ENCODE assay signal across 11 mouse cellular contexts in genomic region chr7:64058282-64058872, GRCm38 (mm10).
DNase-seq lines count a peak whose midpoint lies in the region; ATAC-seq and TF ChIP-seq lines count a peak whose summit lies in the region.
"Had no signal": no experiment of that assay in that cellular context is flagged by ENCODE, and none has a peak within 500 bp of the region (broad histone marks: within the 10 kb centered on the region; RNA-seq: fewer than 3 reads in every experiment).

No protein-coding gene starts in this region.

- H3K27me3 ChIP-seq in lung, embryonic 14.5 days (ENCODE audit: insufficient read depth, low read length) = no peaks in the 10 kb centered on the region
- no peaks in the 10 kb centered on the region for H3K27me3 ChIP-seq in megakaryocyte, embryonic 14.5 days (replicated peaks)
- H3K27me3 ChIP-seq: Patski had no signal

- TF ChIP-seq CTCF in lung, embryonic 14.5 days (IDR thresholded peaks at IDR 0.05; ENCODE audit: low read depth) = no peak

- H3K4me3 ChIP-seq in lung, embryonic 14.5 days (ENCODE audit: low read depth, low read length) = no peak overlapping the region
- H3K4me3 ChIP-seq in megakaryocyte, embryonic 14.5 days (replicated peaks) = peak overlapping the region; percentile 88

- no peak overlapping the region for H3K4me2 ChIP-seq in lung, embryonic 14.5 days

- 18% methylated on average over 4 of the region's 4 CpGs for WGBS in lung, embryonic 14.5 days

- H3K9me3 ChIP-seq in lung, embryonic 14.5 days (ENCODE audit: low read depth, low read length) = no peaks in the 10 kb centered on the region
- peaks cover 4% of the 10 kb centered on the region; the same call in 1 of the 2 replicates for H3K9me3 ChIP-seq in megakaryocyte, embryonic 14.5 days

- intact Hi-C loops in left cerebral cortex, postnatal 25 days (cut with DNase I) = no loop called here

- ATAC-seq in lung, embryonic 14.5 days (ENCODE audit: insufficient read depth) = no peak
- ATAC-seq in erythroid progenitor cell, adult 5-6 weeks (replicated peaks; ENCODE audit: low FRiP score, poor library complexity, severe bottlenecking) = peak; percentile 43
- ATAC-seq: forebrain, embryonic 14.5 days; Patski had no signal

- 0 out of 2 replicates have a peak overlapping the region, but pooled peaks have one; percentile 33 for H3K27ac ChIP-seq in lung, embryonic 14.5 days (ENCODE audit: low read depth)

- no peaks in the 10 kb centered on the region for H3K4me1 ChIP-seq in lung, embryonic 14.5 days (ENCODE audit: insufficient read depth)
- peaks cover 91% of the 10 kb centered on the region for H3K4me1 ChIP-seq in megakaryocyte, embryonic 14.5 days

- no peak for DNase-seq in lung, embryonic 14.5 days
- DNase-seq in lung, postnatal 4 days = no peak
- DNase-seq in R1 (ENCODE audit: low read depth, low spot score) = peak; percentile 41
- no peak for DNase-seq in embryo, embryonic 10.5 days (ENCODE audit: low spot score)
- no peak for DNase-seq in ovary, postnatal 10 days (ENCODE audit: low spot score)
- DNase-seq in left cerebral cortex, postnatal 25 days (ENCODE audit: low spot score in 2 of 2) = no peak
- DNase-seq: cerebellum, adult 11 months had no signal

- 0 out of 2 replicates have a peak overlapping the region, but pooled peaks have one; percentile 8 for H3K9ac ChIP-seq in lung, embryonic 14.5 days

- H3K36me3 ChIP-seq in lung, embryonic 14.5 days (ENCODE audit: insufficient read depth) = no peaks in the 10 kb centered on the region
- peaks cover 4% of the 10 kb centered on the region for H3K36me3 ChIP-seq in megakaryocyte, embryonic 14.5 days (replicated peaks; ENCODE audit: low read length)
